Mouse (Mus musculus) CH12.LX (cell line): ENCODE measurements around the gene Ryk. TPM values are rescaled to one million over a fixed set of nuclear protein-coding genes. Genes with fewer than 3 reads are reported as not detected.

ENCODE experiments used
- DNase-seq: peaks from one replicate; pipeline ENCODE4 v3.0.0-alpha.2; 2013; ENCODE audit errors: extremely low read depth
- H3K27ac ChIP-seq: 2 replicates; pipeline ENCODE4 v1.5.1; 2012; ENCODE audit warnings: low read depth, mild to moderate bottlenecking, control low read depth, moderate library complexity; ENCODE audit not compliant: insufficient read depth
- H3K27me3 ChIP-seq: replicated peaks from 2 replicates; pipeline ENCODE3; 2012; ENCODE audit warnings: inconsistent platforms
- H3K36me3 ChIP-seq, 2 experiments: replicated peaks in 1 of 2; 2 replicates each; pipeline versions ENCODE3 to v1.6.1; 2012; ENCODE audit warnings: inconsistent platforms in 1 of 2, low read length in 1 of 2, mild to moderate bottlenecking in 1 of 2, mixed read lengths in 1 of 2, moderate library complexity in 1 of 2; ENCODE audit not compliant: control insufficient read depth in 1 of 2, insufficient read depth in 1 of 2
- H3K4me1 ChIP-seq, 2 experiments: 2 replicates each; pipeline ENCODE4 v1.6.1; 2012; ENCODE audit warnings: inconsistent platforms in 1 of 2, moderate library complexity in 1 of 2; ENCODE audit not compliant: insufficient read depth in 2 of 2, control insufficient read depth in 1 of 2
- H3K4me2 ChIP-seq: 2 replicates; pipeline ENCODE4 v1.6.1; 2012; ENCODE audit warnings: low read depth, mild to moderate bottlenecking, control low read depth; ENCODE audit not compliant: poor library complexity, insufficient read depth, severe bottlenecking
- H3K4me3 ChIP-seq, 3 experiments: fragments of 150-350 bp in 1 of 3; sonication (generic) in 1 of 3; replicated peaks in 1 of 3; 2 replicates each; pipeline versions ENCODE3 to v1.5.1; 2011 to 2012; ENCODE audit warnings: low read depth in 2 of 3, low read length in 2 of 3, mild to moderate bottlenecking in 2 of 3, moderate library complexity in 2 of 3, control low read depth in 1 of 3, improper control_type of control experiment in 1 of 3, inconsistent platforms in 1 of 3, mixed read lengths in 1 of 3; ENCODE audit not compliant: poor library complexity in 1 of 3
- H3K79me2 ChIP-seq: replicated peaks from 2 replicates; pipeline ENCODE4 v1.6.1; 2012; ENCODE audit warnings: mild to moderate bottlenecking, moderate library complexity; ENCODE audit not compliant: control insufficient read depth, poor library complexity, insufficient read depth, severe bottlenecking; ENCODE audit errors: extremely low read depth
- H3K9ac ChIP-seq: 2 replicates; pipeline ENCODE4 v1.6.1; 2012; ENCODE audit warnings: low read depth, mild to moderate bottlenecking, control low read depth, moderate library complexity; ENCODE audit not compliant: insufficient read depth
- H3K9me3 ChIP-seq: replicated peaks from 2 replicates; pipeline ENCODE3; 2012; ENCODE audit warnings: low read length, inconsistent platforms, mixed read lengths
- CHD1 ChIP-seq: IDR thresholded peaks from 2 replicates; pipeline ENCODE4 v1.6.1; 2012; ENCODE audit warnings: low read depth, low read length, improper control_type of control experiment, inconsistent platforms
- CHD2 ChIP-seq: IDR thresholded peaks from 2 replicates; pipeline ENCODE4 v1.6.1; 2011; ENCODE audit warnings: low read length, improper control_type of control experiment
- E2F4 ChIP-seq: IDR thresholded peaks from 2 replicates; pipeline ENCODE4 v1.6.1; 2011; ENCODE audit warnings: low read depth, low read length, improper control_type of control experiment; ENCODE audit not compliant: insufficient replicate concordance
- EP300 ChIP-seq: IDR thresholded peaks from 2 replicates; pipeline ENCODE4 v1.6.1; 2011; ENCODE audit warnings: low read length, improper control_type of control experiment
- HCFC1 ChIP-seq: IDR thresholded peaks from 2 replicates; pipeline ENCODE4 v1.6.1; 2012; ENCODE audit warnings: low read depth, mild to moderate bottlenecking, inconsistent platforms, low read length, improper control_type of control experiment
- IRF4 ChIP-seq: IDR thresholded peaks from 2 replicates; pipeline ENCODE4 v1.6.1; 2014; ENCODE audit warnings: low read depth, mild to moderate bottlenecking, inconsistent platforms, low read length, improper control_type of control experiment
- KAT2A ChIP-seq: IDR thresholded peaks from 2 replicates; pipeline ENCODE4 v1.6.1; 2012; ENCODE audit warnings: low read length, improper control_type of control experiment, inconsistent platforms; ENCODE audit not compliant: insufficient replicate concordance
- MAFK ChIP-seq: IDR thresholded peaks from 2 replicates; pipeline ENCODE4 v1.6.1; 2011; ENCODE audit warnings: low read length, improper control_type of control experiment; ENCODE audit not compliant: insufficient replicate concordance
- MAX ChIP-seq: IDR thresholded peaks from 2 replicates; pipeline ENCODE4 v1.6.1; 2011; ENCODE audit warnings: low read length, improper control_type of control experiment
- MAZ ChIP-seq: IDR thresholded peaks from 2 replicates; pipeline ENCODE4 v1.6.1; 2012; ENCODE audit warnings: low read depth, mild to moderate bottlenecking, inconsistent platforms, low read length, improper control_type of control experiment, moderate library complexity
- MYC ChIP-seq: IDR thresholded peaks from 2 replicates; pipeline ENCODE4 v1.6.1; 2011; ENCODE audit warnings: low read depth, mild to moderate bottlenecking, improper control_type of control experiment, low read length
- NELFE ChIP-seq: IDR thresholded peaks from 2 replicates; pipeline ENCODE4 v1.6.1; 2011; ENCODE audit warnings: low read depth, low read length, improper control_type of control experiment
- NRF1 ChIP-seq: IDR thresholded peaks from 2 replicates; pipeline ENCODE4 v1.6.1; 2014; ENCODE audit warnings: low read depth, mild to moderate bottlenecking, inconsistent platforms, low read length, improper control_type of control experiment, moderate library complexity
- POLR2A ChIP-seq: IDR thresholded peaks from 2 replicates; pipeline ENCODE4 v1.6.1; 2011; ENCODE audit warnings: low read depth, mild to moderate bottlenecking, improper control_type of control experiment, low read length
- POLR2AphosphoS2 ChIP-seq: IDR thresholded peaks from 2 replicates; pipeline ENCODE4 v1.6.1; 2011; ENCODE audit warnings: low read depth, low read length, improper control_type of control experiment
- RAD21 ChIP-seq: IDR thresholded peaks from 2 replicates; pipeline ENCODE4 v1.6.1; 2011; ENCODE audit warnings: low read depth, mild to moderate bottlenecking, low read length, improper control_type of control experiment, moderate library complexity
- RCOR1 ChIP-seq: conservative IDR thresholded peaks from 2 replicates; pipeline ENCODE4 v1.6.1; 2012; ENCODE audit warnings: low read depth, mild to moderate bottlenecking, inconsistent platforms, low read length, improper control_type of control experiment
- SMC3 ChIP-seq: IDR thresholded peaks from 2 replicates; pipeline ENCODE4 v1.6.1; 2011; ENCODE audit warnings: low read depth, low read length, improper control_type of control experiment
- TBP ChIP-seq: conservative IDR thresholded peaks from 2 replicates; pipeline ENCODE4 v1.6.1; 2011; ENCODE audit warnings: low read depth, low read length, improper control_type of control experiment
- TCF12 ChIP-seq: IDR thresholded peaks from 2 replicates; pipeline ENCODE4 v1.6.1; 2014; ENCODE audit warnings: low read depth, mild to moderate bottlenecking, inconsistent platforms, low read length, improper control_type of control experiment
- UBTF ChIP-seq: IDR thresholded peaks from 2 replicates; pipeline ENCODE4 v1.6.1; 2012; ENCODE audit warnings: low read depth, mild to moderate bottlenecking, inconsistent platforms, low read length, improper control_type of control experiment, moderate library complexity
- USF1 ChIP-seq: IDR thresholded peaks from 2 replicates; pipeline ENCODE4 v1.6.1; 2014; ENCODE audit warnings: low read depth, mild to moderate bottlenecking, inconsistent platforms, low read length, improper control_type of control experiment
- ZC3H11A ChIP-seq: IDR thresholded peaks from 2 replicates; pipeline ENCODE4 v1.6.1; 2012; ENCODE audit warnings: low read depth, mild to moderate bottlenecking, inconsistent platforms, low read length, improper control_type of control experiment
- ZKSCAN1 ChIP-seq: IDR thresholded peaks from 2 replicates; pipeline ENCODE4 v1.6.1; 2012; ENCODE audit warnings: low read depth, inconsistent platforms, low read length, improper control_type of control experiment, borderline replicate concordance
- ZMIZ1 ChIP-seq: IDR thresholded peaks from 2 replicates; pipeline ENCODE4 v1.6.1; 2012; ENCODE audit warnings: low read depth, mild to moderate bottlenecking, inconsistent platforms, low read length, improper control_type of control experiment
- ZNF384 ChIP-seq: IDR thresholded peaks from 2 replicates; pipeline ENCODE4 v1.6.1; 2012; ENCODE audit warnings: low read depth, low read length, improper control_type of control experiment, inconsistent platforms
- dilution Hi-C: fragments of 300-500 bp; cut with MboI; formaldehyde crosslinking; loops from 2 replicates; pipeline ENCODE4 v1.14.3; 2020; ENCODE audit warnings: low sequenced_read_pairs; ENCODE audit not compliant: extremely low pct_unique_long_range_greater_than_20kb, extremely low pct_ligation_motif_present
- in situ Hi-C: fragments of 300-500 bp; cut with MboI; formaldehyde crosslinking; loops from 3 replicates; pipeline ENCODE4 v1.14.3; 2019; ENCODE audit warnings: low sequenced_read_pairs, low pct_ligation_motif_present, low pct_unique_long_range_greater_than_20kb, mixed read lengths
- polyA plus RNA-seq: library from polyadenylated mRNA; unstranded; fragments of >175 nt; gene quantifications from 2 replicates; pipeline ENCODE4 v1.2.1, GENCODE M21; 2012; ENCODE audit warnings: low read depth; ENCODE audit not compliant: insufficient read length
- total RNA-seq, 2 experiments: library from RNA; depleted of rRNA; stranded (reverse); fragments of 300-350 nt in 1 of 2; fragments of >200 nt in 1 of 2; gene quantifications; 2 replicates each; pipeline ENCODE4 v1.2.3; 2012 to 2014

Ryk gene
- total and polyA plus RNA-seq, 3 experiments = 12.8 to 27.2 (median 21.4) TPM

DNA sequence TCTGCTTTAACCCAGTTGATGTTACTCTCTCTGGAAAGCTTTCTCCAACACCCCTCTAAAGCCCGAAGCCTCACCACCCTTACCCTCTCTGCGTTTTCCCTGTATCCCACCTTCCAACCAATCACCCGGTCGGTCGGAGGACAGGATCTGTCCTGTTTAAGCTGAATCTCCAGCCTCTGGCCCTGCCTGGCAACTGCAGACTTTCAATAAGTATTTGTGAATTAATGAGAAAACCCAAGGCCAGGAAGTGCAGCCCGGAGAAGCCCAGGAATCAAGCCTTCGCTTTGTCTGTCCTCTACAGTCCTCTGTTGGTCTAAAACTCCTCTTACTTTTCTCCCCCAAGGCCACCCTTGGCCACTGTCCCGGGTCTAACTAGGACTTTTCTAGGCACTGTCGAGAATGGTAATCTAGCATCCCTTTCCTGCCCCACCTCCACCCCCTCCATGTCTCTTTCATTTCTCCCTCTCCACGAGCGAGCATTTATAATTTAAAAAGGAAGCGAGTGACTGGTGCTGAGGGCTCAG, 41.4 kb upstream of the Ryk start:
- in situ Hi-C loops (loop anchor here (10.0 kb wide), 1 partner anchor 71 kb away; no protein-coding TSS in a partner anchor), dilution Hi-C loops (no loop called here)
- H3K27me3 ChIP-seq = peaks cover 47% of the 10 kb centered on the region
- H3K9me3 ChIP-seq = peaks cover 19% of the 10 kb centered on the region
- no peak overlapping the region; the same call in 1 of the 2 replicates for H3K4me2 ChIP-seq
- H3K9ac ChIP-seq = no peak overlapping the region
- no peaks in the 10 kb centered on the region for H3K36me3 ChIP-seq
- H3K4me3 ChIP-seq = no peak overlapping the region
- H3K27ac ChIP-seq = no peak overlapping the region
- TF ChIP-seq MAZ (no peak), NRF1 (no peak), ZKSCAN1 (no peak), CHD1 (no peak), SMC3 (no peak), MYC (no peak), ZNF384 (no peak), POLR2A (no peak), TCF12 (no peak), UBTF (no peak), KAT2A (no peak), MAX (no peak), MAFK (no peak), E2F4 (no peak), TBP (no peak), HCFC1 (no peak), RAD21 (no peak), ZMIZ1 (no peak), CHD2 (no peak), RCOR1 (no peak)
- no peaks in the 10 kb centered on the region for H3K79me2 ChIP-seq
- no peak for DNase-seq
- peaks cover 3 to 12% of the 10 kb centered on the region in 2 experiments; a peak in 2 of 4 replicates for H3K4me1 ChIP-seq

DNA sequence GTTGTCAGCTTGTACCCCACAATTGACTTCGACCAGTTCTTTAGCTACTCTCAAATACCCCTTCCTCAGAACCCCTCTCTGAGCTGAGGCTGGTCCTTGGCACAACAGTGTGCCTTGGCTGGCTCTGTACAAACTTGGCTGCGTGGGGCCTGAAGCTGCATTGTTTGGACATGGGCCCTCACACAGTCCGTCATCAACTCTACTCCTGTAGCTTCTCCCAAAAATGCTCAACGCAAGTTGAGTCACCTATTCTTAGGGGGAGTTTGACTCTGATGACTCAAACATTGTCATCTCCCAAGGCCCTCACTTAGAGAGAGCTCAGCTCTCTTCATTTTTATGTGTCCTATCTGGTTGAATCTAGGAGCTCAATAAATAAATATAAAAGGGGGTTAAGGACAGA, 36.3 kb upstream of the Ryk start:
- no peak overlapping the region for H3K4me2 ChIP-seq
- dilution Hi-C loops = no loop called here

More for the DNA sequence above, 36.3 kb upstream of the Ryk start:
- TF ChIP-seq NELFE = no peak
- no peak for TF ChIP-seq UBTF
- TF ChIP-seq ZC3H11A = no peak
- TF ChIP-seq RCOR1 = no peak
- TF ChIP-seq IRF4 = no peak
- TF ChIP-seq ZNF384 = no peak
- TF ChIP-seq ZMIZ1 = no peak
- TF ChIP-seq E2F4 = no peak
- TF ChIP-seq USF1 = no peak
- no peak for TF ChIP-seq EP300
- no peak for TF ChIP-seq POLR2AphosphoS2
- TF ChIP-seq MAX = no peak
- TF ChIP-seq POLR2A = no peak
- TF ChIP-seq, all 38 proteins: peak for 0
- Histone ChIP-seq H3K9ac (no peak overlapping the region), H3K79me2 (no peaks in the 10 kb centered on the region), H3K9me3 (peaks cover 4% of the 10 kb centered on the region), H3K27ac (no peak overlapping the region), H3K27me3 (peaks cover 52% of the 10 kb centered on the region), H3K36me3 (no peaks in the 10 kb centered on the region), H3K4me1 (no peaks in the 10 kb centered on the region), H3K4me3 (no peak overlapping the region)
- DNase-seq = no peak
- in situ Hi-C loops = loop anchor here (10.0 kb wide), 1 partner anchor 66 kb away; no protein-coding TSS in a partner anchor
